Mouse (Mus musculus): Measurements from ENCODE around the gene Glmn.

Gene Glmn

GRCm38 (mm10) chr5:107515453-107515852 is 82.2 kb downstream of the Glmn start:
- no peak for DNase-seq

- peak; percentile 49 to 61 for DNase-seq
Observed at GRCm38 (mm10) chr5:107513583-107513982, 84.1 kb downstream of the Glmn start.

- DNase-seq = no peak
Observed at GRCm38 (mm10) chr5:107511326-107511725, 86.4 kb downstream of the Glmn start.

GRCm38 (mm10) chr5:107510503-107510902 is 87.2 kb downstream of the Glmn start:
- no peak for DNase-seq

GRCm38 (mm10) chr5:107507321-107507720 is 90.4 kb downstream of the Glmn start, which contains the start of gene Gm42669:
TSS of gene Gm42669 (plus strand) at chr5:107507621.
- no peak for DNase-seq

GRCm38 (mm10) chr5:107500741-107501140 is 96.9 kb downstream of the Glmn start:
- DNase-seq = no peak

GRCm38 (mm10) chr5:107499891-107500535 is 97.7 kb downstream of the Glmn start:
- DNase-seq = no peak
